Mouse (Mus musculus) brain, embryonic 14.5 days (tissue): ENCODE measurements around the gene Zpr1.

Experiments
- CTCF ChIP-seq: fragments of 200-500 bp; IDR thresholded peaks from 2 replicates; pipeline ENCODE4 v1.5.1; 2012; ENCODE audit warnings: inconsistent platforms, mild to moderate bottlenecking, moderate library complexity, borderline replicate concordance; ENCODE audit not compliant: insufficient read depth, insufficient read length; ENCODE audit errors: extremely low read depth
- POLR2A ChIP-seq: fragments of 200-500 bp; IDR thresholded peaks from 2 replicates; pipeline ENCODE4 v1.6.1; 2012; ENCODE audit warnings: mild to moderate bottlenecking, inconsistent platforms, borderline replicate concordance; ENCODE audit not compliant: poor library complexity, insufficient read depth, insufficient read length, severe bottlenecking; ENCODE audit errors: extremely low read depth

DNA sequence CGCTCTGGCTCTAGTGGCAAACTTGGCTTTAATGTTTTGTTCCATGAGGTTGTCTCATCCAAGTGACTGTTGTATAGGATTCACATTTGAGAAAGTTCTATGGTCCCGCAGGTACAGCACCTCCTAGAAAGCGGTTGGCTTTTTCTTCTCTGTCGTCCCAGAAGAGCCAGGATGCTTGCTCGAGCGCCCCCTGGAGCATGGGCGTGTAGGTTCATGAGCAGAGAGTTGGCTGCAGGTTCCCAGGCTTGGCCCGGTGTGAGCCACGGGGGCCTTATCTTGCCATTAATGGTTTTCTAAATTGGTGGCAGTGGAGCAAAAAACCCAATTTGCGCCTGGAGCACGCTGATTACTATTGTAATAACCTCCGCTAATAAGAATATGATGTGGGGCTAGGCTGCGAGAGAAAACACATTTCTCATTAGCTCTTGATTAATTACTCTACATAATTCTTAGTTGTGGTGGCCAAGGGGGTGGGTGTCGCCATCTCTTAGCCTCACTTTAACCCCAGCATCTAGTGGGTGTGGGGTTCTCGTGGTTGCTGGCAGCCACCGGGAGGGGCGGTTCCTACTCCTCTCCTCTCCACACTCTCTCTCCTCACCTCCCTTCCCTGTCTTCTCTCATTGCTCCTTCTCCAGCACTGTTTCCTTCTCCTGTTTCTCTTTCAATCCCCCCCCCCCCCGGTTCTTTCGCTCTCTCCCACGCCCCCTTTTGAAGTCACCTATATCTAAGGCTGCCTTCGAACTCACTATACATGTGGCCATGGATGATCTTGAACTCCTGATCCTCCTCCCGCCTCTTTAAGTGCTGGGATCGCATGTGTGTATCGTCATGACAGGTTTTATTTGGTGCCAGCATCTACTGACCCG lies 55.1 kb downstream of the Zpr1 start:
- TF ChIP-seq CTCF (peak; percentile 58), POLR2A (no peak)
